Mouse (Mus musculus) Patski (cell line): Measurements from ENCODE around the gene Thnsl2. TPM values are rescaled to one million over a fixed set of nuclear protein-coding genes. Genes with fewer than 3 reads are reported as not detected.

ENCODE experiments used
- ATAC-seq: fragments of 100-300 bp; one replicate; pipeline ENCODE4 v1.8.0; 2021
- CTCF ChIA-PET: fragments of 350-600 bp; sonication (Branson Sonifier 250); formaldehyde crosslinking; loops from one replicate; lab custom pipeline; 2022; ENCODE audit warnings: inconsistent platforms; lab: Charles Lee
- POLR2A ChIA-PET: fragments of 350-600 bp; sonication (Branson Sonifier 250); formaldehyde crosslinking; loops from one replicate; lab custom pipeline; 2022; ENCODE audit warnings: antibody characterized with exemption, inconsistent platforms; lab: Charles Lee
- DNase-seq: peaks from one replicate; pipeline ENCODE4 v3.0.0-alpha.2; 2011; ENCODE audit warnings: low read depth, low spot score
- H3K27me3 ChIP-seq: fragments of 371-371 bp; one replicate; pipeline ENCODE4 v1.5.1; 2021
- CTCF ChIP-seq: fragments of 100-300 bp; IDR thresholded peaks from one replicate; pipeline ENCODE4 v1.5.1; 2021
- in situ Hi-C: fragments of 300-500 bp; cut with MboI; formaldehyde crosslinking; loops from 3 replicates; pipeline ENCODE4 v1.11.1; 2018; ENCODE audit warnings: low pct_unique_long_range_greater_than_20kb, mixed read lengths
- polyA plus RNA-seq: library from polyadenylated mRNA; unstranded; gene quantifications from one replicate; pipeline ENCODE4 v1.2.3, GENCODE M21; 2021

Thnsl2 gene
- polyA plus RNA-seq, 1 experiment from 2014 or later, result 0.08 TPM

DNA sequence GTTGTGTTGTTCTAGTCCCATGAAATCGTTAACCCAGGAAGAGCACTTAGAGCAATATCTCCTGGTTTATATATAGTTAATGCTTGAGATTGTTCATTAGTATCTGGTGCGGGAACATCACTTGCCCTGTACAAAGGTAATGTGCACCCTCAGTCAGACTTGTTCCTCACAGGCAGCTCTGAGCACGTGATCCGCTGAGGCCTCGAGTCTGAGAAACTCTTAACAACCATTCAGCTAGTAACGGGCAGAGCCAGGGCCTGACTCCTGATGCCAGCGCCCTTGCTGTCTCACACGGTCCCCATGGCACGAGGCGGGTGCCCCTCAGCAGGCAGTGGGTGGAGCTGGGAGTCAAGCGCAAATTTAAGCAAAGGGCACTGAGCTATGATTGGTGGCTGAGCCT is 10.7 kb downstream of the Thnsl2 start:
- no peak for DNase-seq
- POLR2A ChIA-PET, result no interaction called here
- CTCF ChIA-PET, result interaction anchor here (0.9 to 2.9 kb wide), 3 partner anchors 9 to 12 kb away, joined by 3 to 9 read pairs (median 3); partner anchors contain the start of gene Thnsl2
- ATAC-seq, result no peak
- no peaks in the 10 kb centered on the region for H3K27me3 ChIP-seq
- in situ Hi-C loops, result loop anchor here (5.0 kb wide), 1 partner anchor 331 kb away; no protein-coding TSS in a partner anchor
- no peak for TF ChIP-seq CTCF

DNA sequence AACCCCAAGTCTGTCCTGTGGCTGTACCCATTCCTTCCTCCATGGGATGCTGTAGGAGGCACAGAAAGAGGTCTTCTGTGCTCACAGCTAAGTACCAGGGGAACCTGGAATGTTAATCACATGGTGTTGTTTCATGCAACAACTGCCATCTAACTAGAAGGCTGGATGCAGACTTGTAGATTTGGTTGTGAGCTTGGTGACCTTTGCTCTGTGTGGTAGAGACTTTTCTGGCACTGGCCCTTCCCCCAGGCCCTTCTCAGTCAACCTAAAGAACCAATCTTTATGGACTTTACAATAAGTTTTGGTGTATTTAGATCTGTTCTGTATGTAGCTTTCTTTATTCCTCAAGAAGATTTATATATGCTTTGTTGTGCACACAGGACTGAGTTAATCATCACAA is 13.2 kb downstream of the Thnsl2 start:
- no peak for DNase-seq
- H3K27me3 ChIP-seq, result no peaks in the 10 kb centered on the region
- CTCF ChIA-PET, result interaction anchor here (1.0 to 2.0 kb wide), 6 partner anchors 18 to 326 kb away, joined by 3 to 5 read pairs (median 4); no protein-coding TSS in a partner anchor
- no peak for ATAC-seq
- in situ Hi-C loops, result loop anchor here (5.0 kb wide), 1 partner anchor 329 kb away; no protein-coding TSS in a partner anchor
- no peak for TF ChIP-seq CTCF
- POLR2A ChIA-PET, result interaction anchor here (0.8 kb wide), 1 partner anchor 21 kb away, joined by 3 read pairs; no protein-coding TSS in a partner anchor

DNA sequence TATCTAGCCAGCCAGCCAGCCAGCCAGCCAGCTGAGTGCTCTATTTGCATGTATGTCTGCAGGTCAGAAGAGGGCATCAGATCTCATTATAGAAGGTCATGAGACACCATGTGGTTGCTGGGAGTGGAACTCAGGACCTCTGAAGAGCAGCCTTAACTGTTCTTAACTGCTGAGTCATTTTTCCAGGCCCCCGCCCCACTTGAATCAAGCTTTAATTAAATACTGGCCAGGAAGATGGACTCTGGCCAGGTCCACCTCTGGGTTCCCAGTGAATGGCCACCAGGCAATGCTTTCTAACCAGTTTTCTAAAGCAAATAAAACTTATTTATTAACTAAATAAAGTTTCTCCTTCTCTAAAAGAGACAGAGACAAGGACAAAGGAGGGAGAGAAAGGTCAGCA is 14.0 kb downstream of the Thnsl2 start:
- no peak for TF ChIP-seq CTCF
- in situ Hi-C loops, result loop anchor here (5.0 kb wide), 1 partner anchor 328 kb away; no protein-coding TSS in a partner anchor
- H3K27me3 ChIP-seq, result no peaks in the 10 kb centered on the region
- DNase-seq, result no peak
- no peak for ATAC-seq
- POLR2A ChIA-PET, result interaction anchor here (0.6 kb wide), 1 partner anchor 11 kb away, joined by 3 read pairs; no protein-coding TSS in a partner anchor
- CTCF ChIA-PET, result interaction anchor here (1.2 to 2.0 kb wide), 6 partner anchors 19 to 326 kb away, joined by 3 to 5 read pairs (median 4); no protein-coding TSS in a partner anchor

GRCm38 (mm10) chr6:71129071-71129470 is 15.2 kb downstream of the Thnsl2 start:
- CTCF ChIA-PET, result interaction anchor here (1.3 kb wide), 1 partner anchor 176 kb away, joined by 3 read pairs; no protein-coding TSS in a partner anchor
- in situ Hi-C loops, result loop anchor here (5.0 kb wide), 2 partner anchors 102 to 172 kb away; partner anchors contain the start of gene Foxi3
- POLR2A ChIA-PET, result no interaction called here
- H3K27me3 ChIP-seq, result no peaks in the 10 kb centered on the region
- ATAC-seq (no peak), DNase-seq (no peak)
- TF ChIP-seq CTCF, result no peak

DNA sequence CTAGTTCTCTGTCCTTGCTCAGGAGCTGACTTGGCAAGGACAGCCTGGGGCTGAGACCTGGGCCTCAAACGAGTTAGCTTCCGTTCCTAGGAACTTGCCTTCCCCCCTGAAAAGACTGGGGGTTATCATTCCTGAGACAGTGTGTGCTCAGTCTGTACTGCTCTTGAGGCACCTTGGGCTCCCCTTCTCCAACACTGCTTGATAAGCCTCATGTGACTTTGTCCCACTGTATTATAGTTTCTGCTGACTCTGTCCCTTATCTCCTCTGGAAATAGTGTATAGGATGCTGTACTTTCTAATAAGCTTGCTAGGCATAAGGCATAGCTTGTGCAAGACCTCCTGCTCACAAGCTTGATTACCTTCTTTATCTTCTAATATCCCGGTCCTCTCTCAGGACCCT is 17.9 kb downstream of the Thnsl2 start:
- DNase-seq (no peak), ATAC-seq (no peak)
- CTCF ChIA-PET, result interaction anchor here (1.2 kb wide), 1 partner anchor 170 kb away, joined by 4 read pairs; the partner anchor contains the start of gene Foxi3
- in situ Hi-C loops, result loop anchor here (5.0 kb wide), 2 partner anchors 99 to 169 kb away; partner anchors contain the start of gene Foxi3
- TF ChIP-seq CTCF, result no peak
- H3K27me3 ChIP-seq, result no peaks in the 10 kb centered on the region
- POLR2A ChIA-PET, result no interaction called here

DNA sequence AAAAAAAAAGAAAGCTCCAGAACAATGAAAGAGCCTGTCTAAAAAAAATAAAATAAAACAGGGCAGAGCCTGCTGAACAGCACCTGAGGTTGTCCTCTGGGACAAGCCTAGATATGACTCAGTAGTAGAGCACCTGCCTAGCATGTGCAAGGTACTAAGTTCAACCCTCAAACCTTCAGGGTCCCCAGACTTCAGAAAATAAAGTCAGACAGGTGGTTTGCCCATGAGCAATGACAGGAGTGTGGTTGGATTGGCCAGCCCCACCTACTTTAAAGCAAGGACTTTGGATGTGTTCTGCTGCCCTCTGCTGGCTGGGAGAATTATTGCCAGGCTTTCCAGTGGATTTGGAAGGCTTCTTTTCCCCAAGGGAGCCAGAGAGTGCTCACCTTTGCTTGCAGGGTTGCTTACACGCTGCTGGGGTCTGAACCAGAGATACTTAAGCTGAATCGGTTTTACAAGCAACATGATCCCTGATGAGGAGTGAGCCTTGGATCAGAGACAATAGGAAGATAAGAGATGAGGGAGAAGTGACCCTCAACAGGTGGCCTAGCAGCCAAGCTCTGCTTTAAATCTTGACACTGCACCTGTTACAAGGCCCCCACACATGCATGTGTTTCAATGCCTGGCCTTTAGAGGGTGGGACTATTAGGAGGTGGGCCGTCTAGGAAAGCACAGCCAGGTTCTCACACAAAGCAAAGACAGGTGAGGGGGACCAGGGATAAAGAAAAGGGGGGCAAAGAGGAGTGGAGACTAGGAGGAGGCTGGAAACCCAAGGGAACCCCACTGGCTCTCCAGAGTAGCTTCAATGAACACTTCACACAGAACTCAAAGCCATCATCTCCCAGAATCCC is 19.0 kb downstream of the Thnsl2 start:
- no peak for ATAC-seq
- in situ Hi-C loops, result loop anchor here (5.0 kb wide), 2 partner anchors 98 to 168 kb away; partner anchors contain the start of gene Foxi3
- DNase-seq, result no peak
- H3K27me3 ChIP-seq, result no peaks in the 10 kb centered on the region
- TF ChIP-seq CTCF, result peak; percentile 77
- POLR2A ChIA-PET, result no interaction called here
- CTCF ChIA-PET, result interaction anchor here (0.7 to 2.0 kb wide), 11 partner anchors 12 to 679 kb away, joined by 3 to 9 read pairs (median 4); no protein-coding TSS in a partner anchor

- in situ Hi-C loops, result no loop called here
- POLR2A ChIA-PET, result interaction anchor here (0.6 kb wide), 1 partner anchor 10 kb away, joined by 3 read pairs; no protein-coding TSS in a partner anchor
- no peaks in the 10 kb centered on the region for H3K27me3 ChIP-seq
- DNase-seq (no peak), ATAC-seq (no peak)
- CTCF ChIA-PET, result no interaction called here
- TF ChIP-seq CTCF, result no peak
Measured at GRCm38 (mm10) chr6:71119577-71120254, 24.5 kb downstream of the Thnsl2 start.

DNA sequence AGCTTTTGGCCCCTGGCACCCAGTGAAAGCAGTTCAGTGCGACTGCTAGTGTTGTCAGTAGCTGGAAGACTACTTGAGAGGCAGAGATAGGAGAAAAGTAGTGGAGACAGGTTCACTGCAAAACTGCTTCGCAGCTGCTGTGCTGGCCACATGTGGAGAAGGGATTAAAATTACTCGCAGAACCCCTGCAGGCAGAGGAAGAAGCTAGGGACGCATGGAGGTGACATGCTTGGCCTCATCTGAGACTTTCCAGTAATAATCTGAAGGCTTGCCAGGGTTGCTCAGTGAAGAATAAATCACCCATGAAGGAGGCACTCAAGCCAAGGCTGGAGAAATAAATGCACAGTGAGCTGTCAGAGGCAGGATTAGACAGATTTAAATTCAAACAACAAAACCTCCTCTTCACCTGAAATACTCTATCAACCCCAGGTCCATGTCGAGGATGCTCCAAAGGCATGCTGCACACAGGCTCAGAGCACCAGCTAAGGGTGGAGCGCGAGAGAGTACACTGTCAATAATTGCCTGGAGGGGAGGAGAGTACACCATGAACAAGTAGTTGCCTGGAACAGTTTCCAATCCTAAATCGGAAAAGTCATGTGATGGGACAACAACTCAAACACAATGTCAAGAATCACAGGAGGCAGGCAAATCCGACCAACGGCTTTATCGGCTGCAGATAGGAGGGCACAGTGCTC is 32.7 kb downstream of the Thnsl2 start:
- DNase-seq, result peak; percentile 67
- ChIA-PET CTCF (interaction anchor here (0.9 to 2.3 kb wide), 5 partner anchors 9 to 31 kb away, joined by 3 to 6 read pairs (median 5); no protein-coding TSS in a partner anchor), POLR2A (interaction anchor here (0.5 kb wide), 1 partner anchor 273 kb away, joined by 4 read pairs; no protein-coding TSS in a partner anchor)
- TF ChIP-seq CTCF, result no peak
- no peaks in the 10 kb centered on the region for H3K27me3 ChIP-seq
- ATAC-seq, result peak; percentile 90
- in situ Hi-C loops, result no loop called here

GRCm38 (mm10) chr6:71106170-71106945 is 37.9 kb downstream of the Thnsl2 start:
- POLR2A ChIA-PET, result no interaction called here
- CTCF ChIA-PET, result no interaction called here
- ATAC-seq (no peak), DNase-seq (no peak)
- TF ChIP-seq CTCF, result no peak
- H3K27me3 ChIP-seq, result no peaks in the 10 kb centered on the region
- in situ Hi-C loops, result no loop called here
